Mouse (Mus musculus) bone marrow, adult 2 months (tissue): ENCODE results near the gene Numbl. TPM values are rescaled to one million over a fixed set of nuclear protein-coding genes. Genes with fewer than 3 reads are reported as not detected.
"Not testable (repeated sequence)": the region's sequence is repeated elsewhere in the genome, so short reads cannot be mapped to it uniquely, and the experiment has no call there.

Source experiments
- H3K27ac ChIP-seq: fragments of 200-500 bp; 2 replicates; pipeline ENCODE4 v1.5.1; 2012; ENCODE audit warnings: low read depth, mild to moderate bottlenecking, control low read depth, inconsistent platforms, low read length; ENCODE audit not compliant: control insufficient read depth, poor library complexity, insufficient read depth
- H3K4me1 ChIP-seq: fragments of 200-500 bp; 2 replicates; pipeline ENCODE4 v1.6.1; 2011; ENCODE audit warnings: low read length; ENCODE audit not compliant: control insufficient read depth, insufficient read depth
- H3K4me3 ChIP-seq: fragments of 200-500 bp; replicated peaks from 2 replicates; pipeline ENCODE3; 2011; ENCODE audit warnings: mild to moderate bottlenecking, low read depth, low read length, control low read depth; ENCODE audit not compliant: control insufficient read depth
- CTCF ChIP-seq: fragments of 200-500 bp; IDR thresholded peaks from 2 replicates; pipeline ENCODE4 v1.5.1; 2011; ENCODE audit warnings: low read length, control low read depth; ENCODE audit not compliant: control insufficient read depth, insufficient read depth
- POLR2A ChIP-seq: fragments of 200-500 bp; IDR thresholded peaks from 2 replicates; pipeline ENCODE4 v1.6.1; 2011; ENCODE audit warnings: low read depth, mild to moderate bottlenecking, control low read depth, low read length, borderline replicate concordance; ENCODE audit not compliant: control insufficient read depth
- WGBS: fragments of 180-500 bp; shearing (Covaris S2); methylation state at CpG from one replicate; pipeline ENCODE4 v1.1.7; 2018; 5-methylcytosine and 5-hydroxymethylcytosine counted together
- polyA plus RNA-seq: library from polyadenylated mRNA; stranded (reverse); fragments of >200 nt; gene quantifications from 2 replicates; pipeline ENCODE4 v1.2.4, GENCODE M21; 2011; ENCODE audit warnings: low replicate concordance; ENCODE audit not compliant: missing spikeins, insufficient read depth, insufficient read length

Numbl gene
- polyA plus RNA-seq, 1 experiment: 3.2 TPM

- no peak for TF ChIP-seq POLR2A
- no peak for TF ChIP-seq CTCF
- no peak overlapping the region for H3K4me3 ChIP-seq
- no peaks in the 10 kb centered on the region; the same call in 1 of the 2 replicates for H3K4me1 ChIP-seq
- H3K27ac ChIP-seq: no peak overlapping the region
- 91% methylated on average over 2 of the region's 2 CpGs for WGBS
Measured at GRCm38 (mm10) chr7:27237527-27237926, 20.7 kb upstream of the Numbl start.

GRCm38 (mm10) chr7:27238568-27238967 lies 19.7 kb upstream of the Numbl start:
- no peak for TF ChIP-seq POLR2A
- no peak for TF ChIP-seq CTCF
- H3K27ac ChIP-seq: no peak overlapping the region
- WGBS: 44% methylated on average over 5 of the region's 5 CpGs
- H3K4me1 ChIP-seq: no peaks in the 10 kb centered on the region; the same call in 1 of the 2 replicates
- no peak overlapping the region for H3K4me3 ChIP-seq

- no peaks in the 10 kb centered on the region; the same call in 1 of the 2 replicates for H3K4me1 ChIP-seq
- no peak for TF ChIP-seq CTCF
- no peak for TF ChIP-seq POLR2A
- no peak overlapping the region for H3K4me3 ChIP-seq
- 79% methylated on average over 8 of the region's 8 CpGs for WGBS
- H3K27ac ChIP-seq: no peak overlapping the region
Measured at GRCm38 (mm10) chr7:27243211-27243610, 15.0 kb upstream of the Numbl start.

GRCm38 (mm10) chr7:27244088-27244487 lies 14.1 kb upstream of the Numbl start:
- H3K4me3 ChIP-seq, H3K27ac ChIP-seq, H3K4me1 ChIP-seq: not testable (repeated sequence)
- WGBS: 77% methylated on average over 2 of the region's 2 CpGs

GRCm38 (mm10) chr7:27249146-27249545 lies 9.1 kb upstream of the Numbl start:
- TF ChIP-seq POLR2A: no peak
- TF ChIP-seq CTCF: no peak; the same call in 1 of the 2 replicates
- no peak overlapping the region for H3K4me3 ChIP-seq
- WGBS: 81% methylated on average over 2 of the region's 2 CpGs
- peaks cover 2% of the 10 kb centered on the region; the same call in 1 of the 2 replicates for H3K4me1 ChIP-seq
- H3K27ac ChIP-seq: no peak overlapping the region

- Histone ChIP-seq H3K27ac (no peak overlapping the region), H3K4me1 (peaks cover 2% of the 10 kb centered on the region; the same call in 1 of the 2 replicates), H3K4me3 (no peak overlapping the region)
- WGBS: 76% methylated on average over 5 of the region's 5 CpGs
- TF ChIP-seq CTCF (no peak), POLR2A (no peak)
Measured at GRCm38 (mm10) chr7:27249928-27250327, 8.3 kb upstream of the Numbl start.

- H3K4me3 ChIP-seq: no peak overlapping the region
- H3K27ac ChIP-seq: no peak overlapping the region
- TF ChIP-seq POLR2A: no peak
- no peak for TF ChIP-seq CTCF
- WGBS: 50% methylated on average over 6 of the region's 6 CpGs
- peaks cover 2% of the 10 kb centered on the region; the same call in 1 of the 2 replicates for H3K4me1 ChIP-seq
Measured at GRCm38 (mm10) chr7:27251946-27252345, 6.3 kb upstream of the Numbl start.

GRCm38 (mm10) chr7:27255721-27256120 lies 2.5 kb upstream of the Numbl start:
- no peak overlapping the region for H3K27ac ChIP-seq
- 80% methylated on average over 3 of the region's 3 CpGs for WGBS
- peak; percentile 25; the same call in 1 of the 2 replicates for TF ChIP-seq CTCF
- no peak for TF ChIP-seq POLR2A
- H3K4me1 ChIP-seq: peaks cover 4% of the 10 kb centered on the region; the same call in 1 of the 2 replicates
- H3K4me3 ChIP-seq: no peak overlapping the region
